Mouse (Mus musculus) neutrophil, adult 5-6 weeks (primary cell): ENCODE data around the gene Creld1. TPM values are rescaled to one million over a fixed set of nuclear protein-coding genes. Genes with fewer than 3 reads are reported as not detected.

ENCODE experiments used
- ATAC-seq: fragments of 151-379, 151-347 bp; 2 replicates; pipeline ENCODE4 v1.8.0; 2017; ENCODE audit warnings: mild to moderate bottlenecking, moderate TSS enrichment; ENCODE audit not compliant: insufficient number of reproducible peaks, poor library complexity, low FRiP score, severe bottlenecking; ENCODE audit errors: extremely low read depth
- total RNA-seq: library from RNA; stranded (forward); fragments of 200-1000 nt; gene quantifications from 2 replicates; pipeline ENCODE4 v1.2.3, GENCODE M21; 2017

Gene Creld1
- total RNA-seq, 1 experiment from 2014 or later, result 8.5 TPM

GRCm38 (mm10) chr6:113468512-113468911 lies 14.6 kb upstream of the Creld1 start:
- no peak for ATAC-seq

DNA sequence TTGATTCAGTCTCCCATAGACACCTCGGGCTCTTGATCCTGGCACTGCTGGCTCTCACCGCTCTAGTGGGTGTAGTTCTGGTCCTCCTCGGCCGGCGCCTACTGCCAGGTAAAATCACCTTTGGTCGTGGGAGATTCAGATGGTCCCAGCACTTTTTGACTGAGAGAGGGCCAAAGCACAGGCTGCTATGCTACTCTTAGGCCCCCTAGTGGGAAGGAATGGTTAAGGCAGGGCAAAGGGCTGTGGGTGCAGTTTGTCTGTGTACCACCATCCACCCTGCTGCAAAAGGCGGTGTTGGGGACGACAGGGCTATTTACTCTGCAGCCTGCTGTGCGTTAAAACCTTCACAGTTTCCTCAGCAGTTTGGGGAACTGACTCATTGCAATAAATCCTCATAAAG lies 14.1 kb upstream of the Creld1 start:
- peak; percentile 76 for ATAC-seq

DNA sequence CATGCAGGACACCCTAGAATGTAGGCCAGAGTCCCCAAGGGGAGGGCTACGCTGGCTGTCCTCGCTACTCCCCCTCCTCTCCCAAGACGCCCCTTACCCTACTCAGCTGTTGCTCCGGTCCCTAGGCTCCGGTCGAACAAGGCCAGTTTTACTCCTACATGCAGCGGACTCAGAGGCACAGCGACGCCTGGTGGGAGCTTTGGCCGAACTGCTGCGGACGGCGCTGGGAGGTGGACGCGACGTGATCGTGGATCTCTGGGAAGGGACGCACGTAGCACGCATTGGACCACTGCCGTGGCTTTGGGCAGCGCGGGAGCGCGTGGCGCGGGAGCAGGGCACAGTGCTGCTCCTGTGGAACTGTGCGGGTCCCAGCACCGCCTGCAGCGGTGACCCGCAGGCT lies 13.7 kb upstream of the Creld1 start:
- ATAC-seq, result no peak

- no peak for ATAC-seq
Measured at GRCm38 (mm10) chr6:113471297-113471936, 11.7 kb upstream of the Creld1 start, which contains the start of gene Il17rc. Gene Il17rc (plus strand): TSS chr6:113471427.

GRCm38 (mm10) chr6:113472061-113472460 lies 11.0 kb upstream of the Creld1 start:
- ATAC-seq, result no peak

GRCm38 (mm10) chr6:113473246-113473645 lies 9.9 kb upstream of the Creld1 start:
- ATAC-seq, result no peak

GRCm38 (mm10) chr6:113473715-113474114 lies 9.4 kb upstream of the Creld1 start:
- ATAC-seq, result no peak

DNA sequence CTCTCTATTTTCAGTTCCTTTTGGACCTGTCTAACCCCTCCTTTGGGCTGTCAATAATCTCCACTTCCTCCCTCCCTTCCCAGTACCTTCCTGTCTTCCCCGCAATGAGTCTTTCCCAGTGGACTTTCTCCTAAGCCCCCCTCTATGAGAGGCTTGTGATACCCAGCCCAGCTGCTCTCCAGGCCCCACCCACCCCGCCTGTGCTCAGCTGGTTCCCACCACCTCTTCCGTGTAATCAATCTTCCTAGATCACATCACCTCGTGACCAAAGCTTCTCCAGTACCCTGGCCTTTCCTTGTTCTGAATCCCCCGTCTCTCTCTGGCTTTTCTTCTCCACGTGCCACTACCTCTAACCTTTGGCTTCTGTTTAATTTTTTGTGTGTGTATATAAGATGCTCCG lies 5.7 kb upstream of the Creld1 start:
- ATAC-seq, result no peak

- no peak for ATAC-seq
Measured at GRCm38 (mm10) chr6:113478906-113479305, 4.2 kb upstream of the Creld1 start.

- ATAC-seq, result no peak
Measured at GRCm38 (mm10) chr6:113480555-113481373, 2.3 kb upstream of the Creld1 start.

- peak; percentile 21; the same call in 1 of the 2 replicates for ATAC-seq
Measured at GRCm38 (mm10) chr6:113482477-113483099, 509 bp upstream of the Creld1 start.

GRCm38 (mm10) chr6:113483729-113484128 lies 632 bp downstream of the Creld1 start:
- ATAC-seq, result no peak

GRCm38 (mm10) chr6:113487125-113487576 lies 4.1 kb downstream of the Creld1 start:
- no peak for ATAC-seq

- ATAC-seq, result no peak
Measured at GRCm38 (mm10) chr6:113489410-113489809, 6.3 kb downstream of the Creld1 start.

GRCm38 (mm10) chr6:113492101-113492864 lies 9.2 kb downstream of the Creld1 start:
- ATAC-seq, result no peak

GRCm38 (mm10) chr6:113494258-113494788 lies 11.2 kb downstream of the Creld1 start:
- ATAC-seq, result peak; percentile 68

GRCm38 (mm10) chr6:113495071-113495675 lies 12.1 kb downstream of the Creld1 start:
- ATAC-seq, result no peak

DNA sequence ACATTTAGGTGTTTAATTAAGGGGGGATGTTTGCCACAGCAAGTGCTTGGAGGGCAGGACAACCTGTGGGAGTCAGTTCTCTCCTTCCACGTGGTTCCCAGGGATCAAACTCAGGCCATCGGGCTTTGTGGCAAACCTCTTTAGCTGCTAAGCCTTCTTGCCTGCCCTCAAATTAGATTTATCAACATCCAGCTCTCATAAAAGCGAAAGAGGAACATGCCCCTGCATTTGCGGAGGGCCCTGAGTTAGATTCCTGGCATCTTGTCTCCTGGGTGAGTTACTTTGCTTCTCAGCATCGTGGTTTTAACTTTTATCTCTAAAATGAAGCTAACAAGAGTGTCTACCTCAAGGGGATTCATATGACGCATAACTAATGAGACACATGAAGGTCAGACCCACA lies 16.2 kb downstream of the Creld1 start:
- ATAC-seq, result no peak
